Mouse (Mus musculus): ENCODE measurements around the gene Gm128. TPM values are rescaled to one million over a fixed set of nuclear protein-coding genes. Genes with fewer than 3 reads are reported as not detected.

Gene Gm128
- total and polyA plus RNA-seq, 3 experiments: 0.08 to 0.18 TPM; not detected in 1

DNA sequence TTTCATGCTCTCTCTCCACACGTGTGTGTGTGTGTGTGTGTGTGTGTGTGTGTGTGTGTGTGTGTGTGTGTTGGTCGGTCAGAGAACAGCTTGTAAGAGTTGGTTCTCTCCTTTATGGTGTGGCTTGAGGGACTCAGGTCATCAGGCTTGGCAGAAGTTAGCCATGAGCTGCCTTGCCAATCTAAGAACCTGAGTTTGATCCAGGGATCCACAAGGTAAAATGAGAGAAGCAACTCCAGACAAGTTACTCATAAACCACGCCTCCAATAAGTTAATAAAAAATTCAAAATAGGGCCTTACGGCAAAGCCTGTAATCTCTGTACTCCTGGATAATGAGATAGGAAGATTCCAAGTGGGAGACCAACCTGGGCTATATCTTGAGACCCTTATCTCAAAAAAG, 33.1 kb downstream of the Gm128 start:
- Histone ChIP-seq H3K36me3 (ENCODE audit: control insufficient read depth in 1 of 2, insufficient read depth in 2 of 2, low read length in 2 of 2) (peaks cover 0 to 63% of the 10 kb centered on the region in 2 experiments; a peak in 2 of 4 replicates), H3K9ac (ENCODE audit: control insufficient read depth, low read depth, low read length, poor library complexity, severe bottlenecking) (no peak overlapping the region), H3K9me3 (replicated peaks; ENCODE audit: insufficient read depth, low read length) (no peaks in the 10 kb centered on the region), H3K4me3 (ENCODE audit: control insufficient read depth in 1 of 2, insufficient read depth in 1 of 2, low read depth in 2 of 2, low read length in 2 of 2) (no peak overlapping the region), H3K27me3 (ENCODE audit: control insufficient read depth in 1 of 2, insufficient read depth in 2 of 2, low read length in 2 of 2) (no peaks in the 10 kb centered on the region), H3K4me1 (ENCODE audit: control insufficient read depth in 1 of 2, insufficient read depth in 2 of 2, low read length in 2 of 2) (no peaks in the 10 kb centered on the region), H3K27ac (ENCODE audit: control insufficient read depth, low read depth, low read length) (no peak overlapping the region), H3K79me2 (ENCODE audit: control insufficient read depth, insufficient read depth, low read length, poor library complexity) (peaks cover 11% of the 10 kb centered on the region)
- no peak for DNase-seq (ENCODE audit: low read depth, low spot score)
- no peak for TF ChIP-seq NELFE (IDR thresholded peaks at IDR 0.05; ENCODE audit: low read depth, low read length)
- no peak for TF ChIP-seq SMC3 (IDR thresholded peaks at IDR 0.05; ENCODE audit: low read depth, low read length)
- 0 out of 4 replicates have a peak, but pooled peaks of 1 of the 2 experiments have one; percentile 13 for TF ChIP-seq POLR2A (IDR thresholded peaks at IDR 0.05; ENCODE audit: control insufficient read depth in 1 of 2, insufficient read depth in 1 of 2, low read depth in 1 of 2, low read length in 2 of 2, poor library complexity in 1 of 2)

- TF ChIP-seq CHD2 (IDR thresholded peaks at IDR 0.05; ENCODE audit: low read length): no peak
- no peak for TF ChIP-seq POLR2AphosphoS5 (IDR thresholded peaks at IDR 0.05; ENCODE audit: borderline replicate concordance, low read depth, low read length)
- TF ChIP-seq ZMIZ1 (IDR thresholded peaks at IDR 0.05; ENCODE audit: low read depth, low read length): no peak
- TF ChIP-seq ELF1 (IDR thresholded peaks at IDR 0.05; ENCODE audit: low read depth, low read length): no peak
- TF ChIP-seq SMC3 (IDR thresholded peaks at IDR 0.05; ENCODE audit: low read depth, low read length): no peak
- no peak for TF ChIP-seq UBTF (IDR thresholded peaks at IDR 0.05; ENCODE audit: borderline replicate concordance, insufficient read depth, low read depth, low read length)
- TF ChIP-seq MXI1 (IDR thresholded peaks at IDR 0.05; ENCODE audit: low read depth, low read length): no peak
- TF ChIP-seq EP300 (IDR thresholded peaks at IDR 0.05; ENCODE audit: low read depth in 1 of 2, low read length in 2 of 2): no peak
- TF ChIP-seq E2F4 (IDR thresholded peaks at IDR 0.05; ENCODE audit: borderline replicate concordance, low read depth, low read length): no peak
- no peak for TF ChIP-seq ZC3H11A (IDR thresholded peaks at IDR 0.05; ENCODE audit: low read depth, low read length)
- no peak for TF ChIP-seq ZKSCAN1 (IDR thresholded peaks at IDR 0.05; ENCODE audit: low read depth, low read length)
- H3K27ac ChIP-seq (ENCODE audit: control insufficient read depth, low read depth, low read length): no peak overlapping the region
- H3K36me3 ChIP-seq (ENCODE audit: control insufficient read depth in 1 of 2, insufficient read depth in 2 of 2, low read length in 2 of 2): peaks cover 0 to 87% of the 10 kb centered on the region in 2 experiments; a peak in 2 of 4 replicates
- no peak overlapping the region for H3K9ac ChIP-seq (ENCODE audit: control insufficient read depth, low read depth, low read length, poor library complexity, severe bottlenecking)
- no peaks in the 10 kb centered on the region for H3K27me3 ChIP-seq (ENCODE audit: control insufficient read depth in 1 of 2, insufficient read depth in 2 of 2, low read length in 2 of 2)
- no peaks in the 10 kb centered on the region for H3K9me3 ChIP-seq (replicated peaks; ENCODE audit: insufficient read depth, low read length)
- no peaks in the 10 kb centered on the region for H3K4me1 ChIP-seq (ENCODE audit: control insufficient read depth in 1 of 2, insufficient read depth in 2 of 2, low read length in 2 of 2)
- 0 out of 2 replicates have a peak, but pooled peaks cover 2% of the 10 kb centered on the region for H3K79me2 ChIP-seq (ENCODE audit: control insufficient read depth, insufficient read depth, low read length, poor library complexity)
- no peak for DNase-seq (ENCODE audit: low read depth, low spot score)
- no peak overlapping the region for H3K4me3 ChIP-seq (ENCODE audit: control insufficient read depth in 1 of 2, insufficient read depth in 1 of 2, low read depth in 2 of 2, low read length in 2 of 2)
Observed at GRCm38 (mm10) chr3:95203880-95204279, 37.5 kb downstream of the Gm128 start.

- Histone ChIP-seq H3K36me3 (ENCODE audit: control insufficient read depth in 1 of 2, insufficient read depth in 2 of 2, low read length in 2 of 2) (peaks cover 0 to 95% of the 10 kb centered on the region in 2 experiments; a peak in 2 of 4 replicates), H3K9me3 (replicated peaks; ENCODE audit: insufficient read depth, low read length) (no peaks in the 10 kb centered on the region), H3K9ac (ENCODE audit: control insufficient read depth, low read depth, low read length, poor library complexity, severe bottlenecking) (no peak overlapping the region), H3K27me3 (ENCODE audit: control insufficient read depth in 1 of 2, insufficient read depth in 2 of 2, low read length in 2 of 2) (no peaks in the 10 kb centered on the region), H3K4me1 (ENCODE audit: control insufficient read depth in 1 of 2, insufficient read depth in 2 of 2, low read length in 2 of 2) (no peaks in the 10 kb centered on the region), H3K79me2 (ENCODE audit: control insufficient read depth, insufficient read depth, low read length, poor library complexity) (no peaks in the 10 kb centered on the region), H3K27ac (ENCODE audit: control insufficient read depth, low read depth, low read length) (no peak overlapping the region), H3K4me3 (ENCODE audit: control insufficient read depth in 1 of 2, insufficient read depth in 1 of 2, low read depth in 2 of 2, low read length in 2 of 2) (no peak overlapping the region)
- DNase-seq (ENCODE audit: low read depth, low spot score): no peak
- TF ChIP-seq E2F4 (IDR thresholded peaks at IDR 0.05; ENCODE audit: borderline replicate concordance, low read depth, low read length) (no peak), JUND (IDR thresholded peaks at IDR 0.05; ENCODE audit: low read depth, low read length) (no peak), UBTF (IDR thresholded peaks at IDR 0.05; ENCODE audit: borderline replicate concordance, insufficient read depth, low read depth, low read length) (no peak), MYB (IDR thresholded peaks at IDR 0.05; ENCODE audit: low read depth, low read length) (no peak), ZC3H11A (IDR thresholded peaks at IDR 0.05; ENCODE audit: low read depth, low read length) (no peak), RCOR1 (IDR thresholded peaks at IDR 0.05; ENCODE audit: low read depth, low read length) (no peak), POLR2AphosphoS5 (IDR thresholded peaks at IDR 0.05; ENCODE audit: borderline replicate concordance, low read depth, low read length) (no peak), ETS1 (IDR thresholded peaks at IDR 0.05; ENCODE audit: low read depth, low read length) (no peak)
Observed at GRCm38 (mm10) chr3:95200562-95200961, 40.8 kb downstream of the Gm128 start.
